8 mouse cellular contexts compared by ENCODE assay signal in genomic region chr11:69578301-69578700, GRCm38 (mm10). TPM values are rescaled to one million over a fixed set of nuclear protein-coding genes. Genes with fewer than 3 reads are reported as not detected.
DNase-seq lines count a peak whose midpoint lies in the region; ATAC-seq and TF ChIP-seq lines count a peak whose summit lies in the region.

No protein-coding gene starts in this region.

- DNase-seq in lung, postnatal 0 days (ENCODE audit: low spot score): no peak
- DNase-seq in lung, postnatal 25 days (ENCODE audit: low spot score): no peak
- no peak for DNase-seq in limb, embryonic 11.5 days (ENCODE audit: low spot score)
- no peak for DNase-seq in thymus, postnatal 14 days
- no peak for DNase-seq in right cerebral cortex, postnatal 25 days

- ATAC-seq in lung, postnatal 0 days: no peak
- no peak for ATAC-seq in forebrain, embryonic 12.5 days (ENCODE audit: low FRiP score)
- ATAC-seq in limb, embryonic 11.5 days (ENCODE audit: insufficient number of reproducible peaks, low FRiP score, low TSS enrichment, low read depth): no peak
- no peak for ATAC-seq in megakaryocyte progenitor cell, adult 5-6 weeks (replicated peaks; ENCODE audit: poor library complexity)

- H3K4me2 ChIP-seq in lung, postnatal 0 days (replicated peaks; ENCODE audit: low read depth, low read length): peak overlapping the region; percentile 91
- H3K4me2 ChIP-seq in forebrain, embryonic 12.5 days: peak overlapping the region; percentile 84
- peak overlapping the region; percentile 66 for H3K4me2 ChIP-seq in limb, embryonic 11.5 days (ENCODE audit: low read depth, severe bottlenecking)

- H3K27me3 ChIP-seq in lung, postnatal 0 days (replicated peaks; ENCODE audit: insufficient read depth, low read length): no peaks in the 10 kb centered on the region
- H3K27me3 ChIP-seq in forebrain, embryonic 12.5 days: no peaks in the 10 kb centered on the region
- H3K27me3 ChIP-seq in limb, embryonic 11.5 days (ENCODE audit: control insufficient read depth, insufficient read depth, low read length): no peaks in the 10 kb centered on the region

- H3K27ac ChIP-seq in lung, postnatal 0 days (ENCODE audit: low read length): no peak overlapping the region
- H3K27ac ChIP-seq in forebrain, embryonic 12.5 days: no peak overlapping the region
- H3K27ac ChIP-seq in limb, embryonic 11.5 days (replicated peaks; ENCODE audit: low read depth, low read length): no peak overlapping the region
- H3K27ac ChIP-seq in olfactory bulb, adult 2 months (ENCODE audit: insufficient read depth, low read depth, low read length): no peak overlapping the region

- 10% methylated on average over 15 of the region's 15 CpGs for WGBS in lung, postnatal 0 days
- 15% methylated on average over 15 of the region's 15 CpGs for WGBS in forebrain, embryonic 12.5 days
- 14% methylated on average over 15 of the region's 15 CpGs for WGBS in limb, embryonic 11.5 days
- 10% methylated on average over 15 of the region's 15 CpGs for WGBS in olfactory bulb, adult 2 months

- H3K9ac ChIP-seq in lung, postnatal 0 days (replicated peaks; ENCODE audit: low read depth): peak overlapping the region; percentile 41
- peak overlapping the region; percentile 90 for H3K9ac ChIP-seq in forebrain, embryonic 12.5 days
- peak overlapping the region; percentile 81 for H3K9ac ChIP-seq in limb, embryonic 11.5 days (ENCODE audit: low read length)

- peak overlapping the region; percentile 51 for H3K4me3 ChIP-seq in lung, postnatal 0 days (ENCODE audit: low read depth, low read length)
- peak overlapping the region; percentile 79 for H3K4me3 ChIP-seq in forebrain, embryonic 12.5 days (replicated peaks)
- H3K4me3 ChIP-seq in limb, embryonic 11.5 days (ENCODE audit: low read depth, low read length): peak overlapping the region; percentile 84
- H3K4me3 ChIP-seq in olfactory bulb, adult 2 months (ENCODE audit: insufficient read depth, low read depth, low read length): peak overlapping the region; percentile 69

- H3K9me3 ChIP-seq in lung, postnatal 0 days (ENCODE audit: low read length): no peaks in the 10 kb centered on the region
- H3K9me3 ChIP-seq in forebrain, embryonic 12.5 days: no peaks in the 10 kb centered on the region
- H3K9me3 ChIP-seq in limb, embryonic 11.5 days (ENCODE audit: control insufficient read depth, low read length): no peaks in the 10 kb centered on the region

- no peaks in the 10 kb centered on the region for H3K36me3 ChIP-seq in lung, postnatal 0 days (ENCODE audit: insufficient read depth, low read length)
- peaks cover 20% of the 10 kb centered on the region for H3K36me3 ChIP-seq in forebrain, embryonic 12.5 days (replicated peaks)
- peaks cover 2% of the 10 kb centered on the region; the same call in 1 of the 2 replicates for H3K36me3 ChIP-seq in limb, embryonic 11.5 days (ENCODE audit: control insufficient read depth, insufficient read depth, low read length)

- no peak for TF ChIP-seq EP300 in lung, postnatal 0 days (IDR thresholded peaks at IDR 0.05)

- no peak for TF ChIP-seq POLR2A in olfactory bulb, adult 2 months (IDR thresholded peaks at IDR 0.05; ENCODE audit: insufficient read depth, low read depth, low read length)

- TF ChIP-seq CTCF in lung, postnatal 0 days (IDR thresholded peaks at IDR 0.05): no peak
- TF ChIP-seq CTCF in olfactory bulb, adult 2 months (IDR thresholded peaks at IDR 0.05; ENCODE audit: insufficient read depth, low read depth, low read length): no peak

- H3K4me1 ChIP-seq in lung, postnatal 0 days (ENCODE audit: insufficient read depth, low read depth, low read length): peaks cover 5% of the 10 kb centered on the region; the same call in 1 of the 2 replicates
- peaks cover 50% of the 10 kb centered on the region for H3K4me1 ChIP-seq in forebrain, embryonic 12.5 days
- peaks cover 16% of the 10 kb centered on the region for H3K4me1 ChIP-seq in limb, embryonic 11.5 days (ENCODE audit: control insufficient read depth, insufficient read depth, low read length)
- H3K4me1 ChIP-seq in olfactory bulb, adult 2 months (ENCODE audit: control insufficient read depth, insufficient read depth, low read length): peaks cover 15% of the 10 kb centered on the region

RNA-seq across cellular contexts. Expression of gene Wrap53, which starts 1.8 kb away (rescaled TPM):
- 13.8 and 14.3 TPM in 2 replicates for polyA plus RNA-seq in lung, postnatal 0 days (2015; fragmentation: Nextera tagmentation; extraction: Ambion mirVana)
- 33.0 and 36.0 TPM in 2 replicates for polyA plus RNA-seq in forebrain, embryonic 12.5 days (2016; fragmentation: Nextera tagmentation; extraction: Ambion mirVana)
- polyA plus RNA-seq in limb, embryonic 11.5 days (2014; fragmentation: Nextera tagmentation; extraction: Ambion mirVana): 45.7 and 46.9 TPM in 2 replicates
- not detected in 2 replicates for polyA plus RNA-seq in olfactory bulb, adult 2 months (2012; ENCODE audit: insufficient read depth, insufficient read length, low replicate concordance, missing spikeins)
- total RNA-seq in megakaryocyte progenitor cell, adult 5-6 weeks (2015): 16.2 and 18.3 TPM in 2 replicates
- total RNA-seq in megakaryocyte progenitor cell, adult 5-6 weeks (2017): 6.2 and 6.9 TPM in 2 replicates

RNA-seq across cellular contexts. Expression of gene Trp53, which starts 1.9 kb away (rescaled TPM):
- 39.8 and 50.6 TPM in 2 replicates for polyA plus RNA-seq in lung, postnatal 0 days (2015; fragmentation: Nextera tagmentation; extraction: Ambion mirVana)
- 120 and 124 TPM in 2 replicates for polyA plus RNA-seq in forebrain, embryonic 12.5 days (2016; fragmentation: Nextera tagmentation; extraction: Ambion mirVana)
- 250 and 254 TPM in 2 replicates for polyA plus RNA-seq in limb, embryonic 11.5 days (2014; fragmentation: Nextera tagmentation; extraction: Ambion mirVana)
- not detected in 2 replicates for polyA plus RNA-seq in olfactory bulb, adult 2 months (2012; ENCODE audit: insufficient read depth, insufficient read length, low replicate concordance, missing spikeins)
- total RNA-seq in megakaryocyte progenitor cell, adult 5-6 weeks (2015): 124 and 173 TPM in 2 replicates
- total RNA-seq in megakaryocyte progenitor cell, adult 5-6 weeks (2017): 65.1 and 65.6 TPM in 2 replicates

RNA-seq across cellular contexts. Expression of gene Efnb3, which starts 18.3 kb away (rescaled TPM):
- 0.80 and 1.0 TPM in 2 replicates for polyA plus RNA-seq in lung, postnatal 0 days (2015; fragmentation: Nextera tagmentation; extraction: Ambion mirVana)
- 63.7 and 72.7 TPM in 2 replicates for polyA plus RNA-seq in forebrain, embryonic 12.5 days (2016; fragmentation: Nextera tagmentation; extraction: Ambion mirVana)
- polyA plus RNA-seq in limb, embryonic 11.5 days (2014; fragmentation: Nextera tagmentation; extraction: Ambion mirVana): 12.9 and 14.4 TPM in 2 replicates
- polyA plus RNA-seq in olfactory bulb, adult 2 months (2012; ENCODE audit: insufficient read depth, insufficient read length, low replicate concordance, missing spikeins): not detected in 2 replicates
- total RNA-seq in megakaryocyte progenitor cell, adult 5-6 weeks (2015): 0.15 TPM in 1 of 2 replicates, not detected in the other
- 0.24 and 0.33 TPM in 2 replicates for total RNA-seq in megakaryocyte progenitor cell, adult 5-6 weeks (2017)

RNA-seq across cellular contexts. Expression of gene Atp1b2, which starts 27.4 kb away (rescaled TPM):
- polyA plus RNA-seq in lung, postnatal 0 days (2015; fragmentation: Nextera tagmentation; extraction: Ambion mirVana): 7.5 and 8.1 TPM in 2 replicates
- 11.9 and 12.6 TPM in 2 replicates for polyA plus RNA-seq in forebrain, embryonic 12.5 days (2016; fragmentation: Nextera tagmentation; extraction: Ambion mirVana)
- polyA plus RNA-seq in limb, embryonic 11.5 days (2014; fragmentation: Nextera tagmentation; extraction: Ambion mirVana): 4.5 and 4.9 TPM in 2 replicates
- 162 TPM in 1 of 2 replicates, not detected in the other for polyA plus RNA-seq in olfactory bulb, adult 2 months (2012; ENCODE audit: insufficient read depth, insufficient read length, low replicate concordance, missing spikeins)
- 19.6 and 44.5 TPM in 2 replicates for total RNA-seq in megakaryocyte progenitor cell, adult 5-6 weeks (2015)
- 2.0 and 4.0 TPM in 2 replicates for total RNA-seq in megakaryocyte progenitor cell, adult 5-6 weeks (2017)

RNA-seq across cellular contexts. Expression of gene Dnah2, which starts 29.4 kb away (rescaled TPM):
- polyA plus RNA-seq in lung, postnatal 0 days (2015; fragmentation: Nextera tagmentation; extraction: Ambion mirVana): 1.3 and 2.2 TPM in 2 replicates
- 1.7 and 2.1 TPM in 2 replicates for polyA plus RNA-seq in forebrain, embryonic 12.5 days (2016; fragmentation: Nextera tagmentation; extraction: Ambion mirVana)
- polyA plus RNA-seq in limb, embryonic 11.5 days (2014; fragmentation: Nextera tagmentation; extraction: Ambion mirVana): 0.87 and 1.4 TPM in 2 replicates
- polyA plus RNA-seq in olfactory bulb, adult 2 months (2012; ENCODE audit: insufficient read depth, insufficient read length, low replicate concordance, missing spikeins): not detected in 2 replicates
- total RNA-seq in megakaryocyte progenitor cell, adult 5-6 weeks (2015): 0.07 TPM in 1 of 2 replicates, not detected in the other
- total RNA-seq in megakaryocyte progenitor cell, adult 5-6 weeks (2017): under 0.01 TPM in 1 of 2 replicates, not detected in the other
